ENCODE assay signal across 12 mouse cellular contexts in the genomic region with DNA sequence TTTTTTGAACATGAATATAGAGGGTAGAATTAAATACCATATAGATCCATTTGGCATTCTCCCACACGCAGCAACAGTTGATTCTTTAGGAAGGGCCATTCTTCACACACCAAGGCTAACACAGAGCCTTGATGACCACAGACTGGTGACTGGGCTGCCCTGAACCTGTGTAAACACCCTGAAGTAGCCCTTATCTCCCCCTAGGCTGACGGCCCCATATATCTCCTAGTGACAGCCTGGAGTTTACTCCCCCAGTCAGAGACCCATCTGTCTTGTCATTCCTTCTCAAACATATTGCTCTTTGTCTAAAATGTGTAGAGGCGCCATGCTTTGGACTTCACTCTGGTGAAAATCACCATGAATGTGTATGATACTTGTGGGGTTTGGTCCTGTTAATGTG.
"Had no signal": no experiment of that assay in that cellular context is flagged by ENCODE, and none has a peak within 500 bp of the region (broad histone marks: within the 10 kb centered on the region; RNA-seq: fewer than 3 reads in every experiment).

No protein-coding gene starts in this region.

- H3K27me3 ChIP-seq: limb, embryonic 13.5 days; liver, embryonic 13.5 days; midbrain, embryonic 12.5 days had no signal

- H3K27ac ChIP-seq: limb, embryonic 13.5 days; liver, embryonic 13.5 days; midbrain, embryonic 12.5 days had no signal

- H3K36me3 ChIP-seq: limb, embryonic 13.5 days; liver, embryonic 13.5 days; midbrain, embryonic 12.5 days had no signal

- H3K4me3 ChIP-seq: limb, embryonic 13.5 days; liver, embryonic 13.5 days; midbrain, embryonic 12.5 days had no signal

- DNase-seq: kidney, adult 18-20 months; kidney, postnatal 36 days; layer of hippocampus, adult 9-11 months; layer of hippocampus, postnatal 36 days; liver, embryonic 13.5 days; lung, adult 18-20 months; right cerebral cortex, adult 18-20 months; right cerebral cortex, postnatal 25 days; thymus, postnatal 36 days had no signal

- ATAC-seq: midbrain, embryonic 16.5 days had no signal

- H3K4me2 ChIP-seq: limb, embryonic 13.5 days; liver, embryonic 13.5 days; midbrain, embryonic 12.5 days had no signal

- H3K9ac ChIP-seq: limb, embryonic 13.5 days; liver, embryonic 13.5 days; midbrain, embryonic 12.5 days had no signal

- H3K9me3 ChIP-seq: limb, embryonic 13.5 days; liver, embryonic 13.5 days; midbrain, embryonic 12.5 days had no signal
